Mouse (Mus musculus) frontal cortex, postnatal 25 days (tissue): ENCODE data around the gene Exoc6.

Source experiments
- DNase-seq, 2 experiments: peaks; one replicate each; pipeline ENCODE4 v3.0.0; 2022; ENCODE audit warnings: low spot score in 2 of 2

Gene Exoc6

DNA sequence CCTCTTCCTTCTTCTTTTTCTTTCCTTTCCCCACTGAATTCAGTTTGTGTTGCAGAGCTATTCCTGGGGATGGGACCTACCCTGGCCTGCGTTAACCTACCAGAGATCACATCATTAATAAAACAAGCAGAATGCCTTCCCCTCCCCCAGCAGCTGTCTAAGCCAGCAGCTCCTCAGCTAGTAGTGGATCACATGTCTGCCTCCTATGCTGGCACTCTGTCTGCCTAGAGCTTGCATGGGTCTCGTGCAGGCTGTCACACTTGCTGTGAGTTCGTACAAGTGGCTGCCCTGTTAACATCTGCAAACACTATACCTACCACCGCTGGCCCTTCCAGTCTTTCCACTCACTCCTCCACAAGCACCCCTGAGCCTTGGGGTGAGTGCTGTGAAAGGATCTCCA is 29.4 kb downstream of the Exoc6 start:
- DNase-seq = no peak

DNA sequence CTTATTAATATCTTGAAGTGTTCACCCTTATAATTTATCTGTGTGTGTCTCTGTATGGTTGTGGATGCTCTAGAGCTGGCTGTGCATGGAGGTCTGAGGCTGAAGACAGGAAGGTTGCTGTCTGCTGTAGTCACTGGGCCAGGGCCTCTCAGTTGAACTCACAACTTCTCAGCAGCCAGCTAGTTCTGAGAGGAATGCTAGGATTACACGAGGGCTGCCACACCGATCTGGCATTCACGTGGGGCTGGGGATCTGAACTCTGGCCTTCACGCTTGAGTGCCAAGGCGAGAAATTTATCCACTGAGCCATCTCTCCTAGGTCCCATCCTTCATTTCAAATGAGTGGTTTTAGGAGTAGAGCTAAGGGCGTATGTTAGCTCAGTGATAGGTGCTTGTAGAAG is 30.2 kb downstream of the Exoc6 start:
- DNase-seq = no peak

DNA sequence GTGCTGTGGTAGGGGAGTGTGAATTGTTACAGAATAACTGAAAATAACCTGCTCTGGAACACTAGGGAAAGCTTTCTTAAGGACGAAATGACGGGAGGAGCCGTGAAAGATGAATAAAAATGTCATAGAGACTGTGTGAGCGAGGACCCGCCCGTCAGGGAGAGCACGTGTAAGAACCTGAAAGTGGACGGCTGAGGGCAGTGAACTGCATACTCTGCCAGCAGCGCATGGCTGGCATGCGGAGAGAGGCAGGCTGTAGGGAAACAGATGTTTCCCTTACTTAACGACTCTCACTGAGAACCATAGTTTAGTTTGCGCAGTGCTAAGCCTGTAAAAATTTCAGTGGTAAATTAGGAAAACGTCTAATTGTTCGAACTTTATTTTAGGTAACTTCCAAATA is 35.0 kb downstream of the Exoc6 start:
- no peak for DNase-seq

- DNase-seq = no peak
Observed at GRCm38 (mm10) chr19:37585684-37586083, 35.5 kb downstream of the Exoc6 start.

DNA sequence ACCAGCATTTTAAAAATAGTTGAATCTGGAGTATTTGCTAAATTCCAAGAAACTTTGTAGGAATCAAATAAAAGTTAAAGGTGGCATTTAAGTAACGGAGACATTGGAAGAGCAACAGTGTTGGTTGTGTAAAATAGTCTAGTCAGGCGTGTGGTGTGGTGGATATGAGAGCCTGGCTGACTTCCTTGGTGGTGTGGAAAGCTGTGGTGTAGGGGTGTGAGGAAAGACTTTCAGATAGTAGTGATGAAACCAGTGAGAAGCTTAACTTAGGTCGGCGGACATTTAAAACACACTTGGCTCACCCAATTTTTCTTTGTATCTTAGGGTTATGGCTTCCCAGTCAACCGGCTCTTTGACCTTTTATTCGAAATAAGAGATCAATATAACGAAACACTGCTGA is 40.3 kb downstream of the Exoc6 start:
- DNase-seq = no peak

DNA sequence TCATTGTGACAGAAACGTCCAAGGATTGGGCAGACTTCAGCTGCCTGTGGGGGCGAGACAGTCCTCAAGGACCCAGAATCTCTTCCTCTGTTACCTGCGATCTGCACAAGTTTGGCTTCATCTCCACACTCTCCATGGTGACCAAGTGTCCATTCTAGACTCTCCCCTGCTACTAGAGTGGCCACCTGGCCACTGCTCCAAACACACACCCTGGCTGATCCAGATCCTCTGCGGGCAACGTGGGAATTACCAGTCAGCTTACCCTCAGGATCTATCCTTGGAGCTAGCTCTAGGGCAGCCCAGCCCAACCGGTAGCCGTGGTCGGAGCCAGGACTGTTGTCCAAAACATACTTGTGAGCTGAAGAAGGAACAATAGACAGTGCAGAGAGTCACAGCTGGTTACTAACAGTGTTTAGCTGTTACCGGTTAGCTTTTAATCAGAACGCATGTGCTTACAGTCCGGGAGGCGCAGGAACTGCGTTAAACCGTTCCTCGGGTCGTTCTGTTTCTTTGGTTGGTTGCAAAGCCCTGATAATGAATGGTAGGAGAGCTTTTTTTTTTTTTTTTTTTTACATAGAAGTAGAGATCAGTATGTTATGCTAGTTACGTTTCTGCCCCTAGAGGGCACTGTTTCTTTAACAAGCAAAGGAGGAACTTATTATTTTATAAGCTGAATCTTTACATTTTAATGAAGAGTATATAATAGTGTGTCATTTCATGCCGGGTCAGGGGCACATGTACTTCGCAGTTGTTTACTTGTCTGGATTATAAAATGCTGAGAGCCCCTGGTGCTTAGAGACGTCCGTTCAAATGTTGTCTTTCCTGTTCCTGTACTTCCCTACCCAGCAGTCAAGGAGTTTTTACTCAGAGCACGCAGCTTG is 52.0 kb downstream of the Exoc6 start:
- no peak for DNase-seq

DNA sequence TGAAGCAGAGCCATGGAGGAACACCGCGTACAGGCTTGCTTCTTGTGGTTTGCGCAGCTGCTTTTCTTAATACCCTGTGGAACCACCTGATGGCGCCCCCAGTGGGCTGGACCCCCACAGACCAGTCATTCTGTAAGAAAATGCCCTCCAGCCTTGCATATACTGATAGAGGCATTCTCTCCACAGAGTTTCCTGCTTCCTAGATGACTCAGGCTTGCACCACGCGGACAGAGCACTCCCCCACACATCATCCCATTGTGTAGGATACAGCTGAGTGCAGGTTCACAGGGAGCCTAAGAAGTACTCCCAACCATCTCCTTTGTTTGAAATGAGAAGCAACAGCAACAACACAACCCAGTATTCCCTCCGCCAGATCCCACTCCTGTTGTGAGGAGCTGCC is 59.8 kb downstream of the Exoc6 start:
- DNase-seq = no peak

- no peak for DNase-seq
Observed at GRCm38 (mm10) chr19:37612893-37613292, 62.7 kb downstream of the Exoc6 start.

DNA sequence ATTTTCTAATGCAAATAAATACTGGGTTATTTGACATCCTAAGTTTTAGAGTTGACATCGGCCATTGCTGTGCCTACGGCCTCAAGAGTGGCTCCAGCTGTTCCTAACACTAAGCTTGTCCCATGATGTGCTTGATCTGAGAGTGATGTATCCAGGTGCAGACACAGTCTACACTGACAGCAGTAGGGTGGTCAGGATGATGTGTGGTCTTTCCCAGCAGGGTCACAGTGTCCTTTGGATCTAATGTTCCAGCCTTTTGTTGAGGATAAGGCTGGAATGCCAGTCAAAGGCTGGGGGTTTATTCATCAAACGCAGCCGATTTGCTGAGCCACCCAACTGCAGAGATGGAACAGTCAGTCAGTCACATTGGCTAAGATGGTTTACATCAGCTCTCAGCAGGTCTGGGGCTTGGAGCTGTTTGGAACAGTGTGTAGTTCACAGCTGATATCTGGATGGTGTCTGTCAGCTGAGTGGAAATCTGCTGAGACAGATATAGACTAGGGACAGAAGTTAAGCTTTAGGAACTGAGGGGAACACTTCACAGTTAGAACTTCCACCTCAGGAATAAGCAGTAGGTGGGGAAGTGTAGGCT is 64.9 kb downstream of the Exoc6 start:
- DNase-seq = no peak

- DNase-seq = no peak
Observed at GRCm38 (mm10) chr19:37647994-37648393, 97.8 kb downstream of the Exoc6 start.

DNA sequence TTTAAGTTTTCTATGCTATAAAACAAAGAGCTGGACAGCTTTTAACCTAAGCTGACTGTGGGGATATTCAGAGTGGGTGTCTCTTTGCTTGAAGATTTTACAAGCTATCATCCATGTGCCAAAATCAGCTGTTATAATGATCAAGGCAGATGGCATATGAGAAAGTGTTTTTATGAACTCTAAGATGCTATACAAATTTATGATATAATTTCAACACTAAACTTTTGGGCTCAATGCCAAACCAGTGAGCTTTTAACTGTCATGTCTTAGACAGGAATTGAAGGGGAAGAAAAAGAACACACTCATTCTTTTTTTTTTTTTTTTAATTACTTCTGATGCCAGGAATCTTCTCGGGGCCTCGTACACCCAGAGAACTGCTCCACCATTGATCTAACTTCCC is 100.3 kb downstream of the Exoc6 start:
- no peak for DNase-seq

DNA sequence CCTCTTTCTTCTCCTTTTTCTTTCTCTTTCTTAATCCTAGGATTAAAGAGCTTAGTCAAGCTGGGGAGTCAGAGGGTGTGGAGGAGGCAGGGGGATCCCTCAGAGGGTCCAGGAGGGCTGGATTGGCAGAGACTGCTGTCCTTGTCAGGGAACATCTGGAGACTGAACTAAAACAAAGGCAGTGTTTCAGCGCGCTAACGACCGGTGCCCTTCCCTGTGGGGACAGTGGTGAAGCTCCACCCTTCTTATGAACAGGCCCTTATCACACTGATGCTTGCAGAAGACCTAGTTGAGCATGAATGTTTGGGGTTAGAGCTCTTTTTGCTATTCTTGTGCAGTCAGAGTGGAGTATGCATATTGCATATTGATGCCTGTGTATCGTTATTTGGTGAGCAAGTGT is 103.8 kb downstream of the Exoc6 start:
- no peak for DNase-seq

DNA sequence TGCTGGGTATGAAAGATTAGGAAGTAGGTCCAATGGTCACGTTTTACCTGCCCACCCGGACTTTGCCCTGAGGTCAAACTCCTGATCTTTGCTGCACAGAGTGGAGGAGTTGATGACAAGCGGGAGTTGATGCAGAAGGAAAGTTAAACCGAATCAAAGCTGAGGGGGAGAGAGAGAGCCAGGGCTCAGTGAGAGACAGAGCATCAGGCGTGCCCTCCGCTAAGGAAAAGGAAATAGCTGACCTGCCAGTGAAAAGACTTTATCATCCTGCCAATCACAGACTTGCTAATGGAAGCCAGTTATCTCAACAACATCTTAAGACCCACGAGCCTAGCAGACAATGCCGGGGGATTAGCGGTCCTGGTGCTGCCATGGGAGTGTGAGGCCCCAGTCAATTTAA is 106.2 kb downstream of the Exoc6 start:
- DNase-seq = no peak

DNA sequence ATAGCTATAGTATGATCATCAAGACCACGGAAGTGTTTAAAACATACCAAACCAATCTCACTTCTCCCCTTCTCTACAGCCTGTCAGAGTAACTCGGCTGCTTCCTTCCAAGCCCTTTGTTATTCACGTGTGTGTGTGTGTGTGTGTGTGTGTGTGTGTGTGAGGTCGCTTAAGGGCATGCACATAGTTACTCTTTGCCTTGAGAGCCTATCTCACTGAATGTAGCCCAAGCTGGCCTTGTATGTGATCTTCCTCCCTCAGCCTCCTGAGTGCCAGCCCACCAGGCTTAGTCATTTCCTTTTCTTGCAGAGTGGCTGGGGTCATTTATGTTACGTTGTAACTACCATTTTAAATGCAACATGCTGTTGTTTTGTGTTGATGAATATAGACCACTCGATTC is 115.0 kb downstream of the Exoc6 start:
- DNase-seq = no peak

GRCm38 (mm10) chr19:37667855-37668594 is 117.8 kb downstream of the Exoc6 start:
- DNase-seq = no peak

DNA sequence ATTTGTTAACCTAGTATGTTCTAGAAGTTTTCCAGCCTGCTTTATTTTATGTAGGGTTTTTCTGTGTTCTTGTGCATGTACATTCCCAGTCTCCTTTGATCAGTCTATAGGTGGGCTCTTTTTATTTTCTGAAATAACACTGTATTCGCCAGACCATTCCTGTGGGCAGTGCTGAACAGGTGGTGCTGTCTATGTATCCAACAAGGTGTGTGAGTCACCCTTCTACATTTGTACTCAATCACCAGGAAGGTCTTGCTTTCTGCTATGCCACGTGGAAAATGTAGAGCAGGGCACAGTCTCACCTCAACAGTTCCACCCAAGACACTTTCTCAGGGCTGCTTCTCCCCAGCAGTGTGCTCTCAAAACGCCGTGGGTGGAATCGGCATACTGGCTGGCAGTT is 118.4 kb downstream of the Exoc6 start:
- no peak for DNase-seq

- DNase-seq = no peak
Observed at GRCm38 (mm10) chr19:37669486-37669885, 119.3 kb downstream of the Exoc6 start.

GRCm38 (mm10) chr19:37673393-37673792 is 123.2 kb downstream of the Exoc6 start:
- no peak for DNase-seq

GRCm38 (mm10) chr19:37685281-37685680 is 135.1 kb downstream of the Exoc6 start, which contains the start of gene Cyp26c1:
Gene Cyp26c1, plus strand, starts transcription at chr19:37685581.
- DNase-seq = no peak

DNA sequence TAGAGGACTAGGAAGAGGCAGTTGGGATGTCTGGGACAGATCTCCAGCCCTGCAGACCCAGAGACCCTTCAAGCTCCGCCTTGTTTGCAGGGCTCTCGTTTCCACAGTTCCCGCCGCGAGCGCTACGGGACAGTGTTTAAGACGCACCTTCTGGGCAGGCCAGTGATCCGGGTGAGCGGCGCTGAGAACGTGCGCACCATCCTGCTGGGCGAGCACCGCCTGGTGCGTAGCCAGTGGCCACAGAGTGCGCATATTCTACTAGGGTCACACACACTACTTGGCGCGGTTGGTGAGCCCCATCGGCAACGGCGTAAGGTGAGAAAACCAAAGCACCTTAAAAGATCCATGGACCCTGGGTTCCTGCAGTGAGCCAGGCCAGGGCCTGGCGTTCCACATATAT is 136.1 kb downstream of the Exoc6 start:
- DNase-seq = no peak

GRCm38 (mm10) chr19:37686941-37687850 is 137.0 kb downstream of the Exoc6 start:
- no peak for DNase-seq

DNA sequence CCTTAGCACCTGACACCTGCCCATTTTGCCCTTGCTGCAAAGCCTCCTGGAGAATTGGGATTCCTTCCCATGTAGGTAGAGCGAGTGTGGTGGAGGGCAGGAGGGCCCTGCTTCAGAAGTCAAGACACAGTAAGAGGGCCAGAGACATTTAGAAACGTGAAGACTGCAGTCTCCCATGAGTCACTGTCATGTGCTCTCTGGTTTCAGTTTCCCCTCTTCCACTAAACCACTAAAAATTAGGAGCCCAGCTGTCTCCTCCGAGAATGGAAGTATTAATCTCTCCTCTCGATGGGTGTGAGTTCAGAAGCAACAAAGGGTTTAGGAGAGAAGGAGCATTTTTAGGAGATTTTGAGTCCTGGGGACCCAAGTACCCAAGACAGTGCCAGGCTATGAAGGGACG is 139.3 kb downstream of the Exoc6 start:
- no peak for DNase-seq
